Mouse (Mus musculus) T-helper 17 cell (primary cell): ENCODE measurements around the gene Itpa.

ENCODE experiments used
- in situ Hi-C, 2 experiments: fragments of 300-600 bp; cut with MboI, MseI; formaldehyde crosslinking; loops; 1 replicate in 1 of 2; 2 replicates in 1 of 2; pipeline ENCODE4 v1.15.1; 2025; ENCODE audit warnings: high pct_unique_total_duplicates in 2 of 2

Gene Itpa

DNA sequence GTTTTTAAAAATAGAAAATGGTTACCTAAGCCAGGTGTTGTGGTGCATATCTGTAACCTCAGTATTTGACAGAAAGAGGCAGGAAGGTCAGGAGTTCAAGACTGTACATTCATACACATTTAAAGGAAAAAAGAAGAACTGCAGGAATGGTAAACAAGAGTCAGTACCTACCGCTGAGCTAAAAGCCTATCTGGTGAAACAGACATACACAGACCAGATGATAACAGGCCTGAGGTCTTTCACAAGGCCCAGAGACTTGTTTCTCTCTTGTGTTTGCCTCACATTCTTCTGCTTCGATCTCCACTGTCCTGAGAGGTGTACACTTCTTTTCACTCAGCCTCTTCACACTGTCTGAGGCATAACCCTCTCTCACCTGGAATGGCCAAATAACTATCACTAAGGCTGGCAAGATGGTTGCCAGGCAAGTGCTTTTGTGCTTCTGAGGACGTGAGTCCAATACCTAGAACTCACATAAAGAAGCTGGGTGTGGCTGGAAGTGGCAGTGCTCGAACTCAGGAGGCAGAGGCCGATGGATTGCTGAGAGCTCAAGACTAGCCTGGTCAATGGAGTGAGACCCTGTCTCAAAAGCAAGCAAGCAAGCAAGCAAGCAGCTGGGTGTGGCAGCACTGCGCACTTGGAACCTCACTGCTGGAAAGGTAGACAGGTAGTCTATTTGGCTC, 11.6 kb upstream of the Itpa start:
- in situ Hi-C loops: no loop called here

DNA sequence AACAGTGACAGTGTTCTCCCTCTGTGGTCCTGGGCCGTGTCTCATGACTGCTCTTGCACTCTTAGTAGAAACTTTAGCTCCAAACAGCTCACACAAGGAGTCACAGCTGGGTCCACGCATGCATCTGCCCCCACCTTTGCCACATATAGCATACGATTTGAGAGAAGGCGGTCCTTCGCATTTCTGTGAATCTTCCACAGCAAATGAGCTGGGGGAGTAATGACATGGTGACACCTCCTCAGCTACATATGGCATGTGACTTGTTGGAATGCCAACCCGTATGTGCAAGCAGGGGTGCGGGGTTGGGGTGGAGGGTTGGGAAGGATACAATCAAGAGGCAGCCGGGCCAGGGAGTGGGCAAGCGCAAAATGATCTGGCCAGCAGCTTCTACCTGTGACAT, 10.9 kb upstream of the Itpa start:
- in situ Hi-C loops: no loop called here

DNA sequence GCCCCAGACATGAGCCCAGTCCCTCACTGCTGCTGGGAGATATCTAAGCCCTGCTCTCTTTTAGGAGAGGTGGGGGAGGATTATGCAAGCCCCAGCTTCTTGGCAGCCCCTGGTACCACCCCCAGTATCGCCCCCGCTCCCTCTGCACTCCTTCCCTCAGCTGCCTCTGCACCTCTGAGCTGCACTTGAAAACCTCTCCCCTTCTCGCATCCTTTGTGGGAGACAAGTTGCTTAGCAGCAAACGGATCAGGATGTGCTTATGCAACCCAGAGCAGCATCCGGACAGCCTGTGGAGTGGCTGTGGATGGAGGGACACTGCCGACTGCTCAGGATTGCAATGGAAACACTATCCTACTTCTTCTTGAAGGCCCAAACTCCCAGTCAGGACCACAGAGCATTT, 9.9 kb upstream of the Itpa start:
- in situ Hi-C loops: no loop called here

DNA sequence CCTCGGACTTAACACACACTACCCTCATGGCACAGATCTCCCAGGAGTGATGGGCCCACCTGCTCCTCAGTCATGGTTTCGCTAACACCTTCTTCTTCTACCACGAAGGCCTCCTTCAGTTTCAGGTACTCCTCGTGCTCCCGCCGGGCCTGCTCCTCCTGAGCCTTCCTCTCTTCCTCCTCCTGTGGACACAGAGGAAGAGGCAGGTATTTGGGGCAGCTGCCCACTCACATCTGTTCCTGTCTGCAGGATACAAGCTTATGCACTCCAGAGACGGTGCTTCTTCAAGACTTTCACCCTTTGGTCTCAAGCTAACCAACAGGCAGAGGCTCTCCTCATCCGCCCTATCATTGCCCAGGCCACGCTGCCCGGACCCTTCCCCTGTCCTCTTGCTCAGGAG, 8.9 kb upstream of the Itpa start:
- in situ Hi-C loops: no loop called here

DNA sequence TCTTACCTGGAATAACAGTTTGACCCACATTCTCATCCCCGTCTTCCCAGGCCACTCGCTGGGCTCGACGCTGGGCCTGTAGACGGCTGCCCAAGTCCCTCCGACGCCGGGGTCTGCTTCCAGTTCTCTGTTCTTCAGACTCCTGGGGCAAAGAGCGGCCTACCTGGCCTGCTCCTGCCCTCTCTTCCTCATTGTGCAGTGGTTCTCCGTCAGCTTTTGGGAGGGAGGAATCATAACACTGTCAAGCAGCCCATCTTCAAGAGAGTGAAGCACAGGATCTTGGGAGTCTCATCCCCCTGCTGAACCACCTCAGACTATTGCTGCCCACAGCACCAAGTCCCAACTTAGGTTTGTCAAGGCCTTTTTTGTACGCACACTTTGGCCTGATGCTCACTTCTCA, 4.1 kb upstream of the Itpa start:
- in situ Hi-C loops: no loop called here

DNA sequence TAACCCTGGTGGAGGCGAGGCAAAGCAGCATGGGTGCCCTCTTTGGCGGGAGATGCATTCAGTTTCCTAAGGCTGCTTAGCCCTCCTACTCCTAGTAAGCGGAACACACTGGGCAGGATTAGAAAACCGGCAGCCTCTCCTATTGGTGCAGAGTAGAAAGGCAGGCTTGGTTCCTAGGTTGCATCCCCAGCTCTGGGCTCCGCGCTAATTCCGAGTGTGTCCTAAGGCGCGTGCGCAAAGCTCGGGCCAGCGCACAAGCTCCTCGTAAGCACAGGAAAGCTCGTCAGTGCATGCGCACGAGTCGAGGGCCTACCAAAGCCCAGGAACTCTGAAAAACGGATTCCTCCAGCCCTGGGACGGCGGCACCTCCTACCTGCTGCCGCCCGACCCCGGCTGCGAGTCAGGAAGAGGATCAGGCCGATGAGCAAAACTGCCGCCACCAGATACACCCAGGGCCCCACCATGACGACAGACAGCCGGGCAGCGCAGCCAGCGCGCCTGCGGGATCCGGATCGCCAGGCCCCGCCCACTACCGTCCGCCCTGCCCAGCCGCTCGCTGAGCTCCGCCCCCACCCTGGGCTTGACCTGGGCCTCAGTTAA, 3.2 kb upstream of the Itpa start, which contains the start of gene Ddrgk1:
Ddrgk1 (minus strand) TSS at position 558 of the 600 bp plus-strand sequence.
- in situ Hi-C loops: no loop called here

DNA sequence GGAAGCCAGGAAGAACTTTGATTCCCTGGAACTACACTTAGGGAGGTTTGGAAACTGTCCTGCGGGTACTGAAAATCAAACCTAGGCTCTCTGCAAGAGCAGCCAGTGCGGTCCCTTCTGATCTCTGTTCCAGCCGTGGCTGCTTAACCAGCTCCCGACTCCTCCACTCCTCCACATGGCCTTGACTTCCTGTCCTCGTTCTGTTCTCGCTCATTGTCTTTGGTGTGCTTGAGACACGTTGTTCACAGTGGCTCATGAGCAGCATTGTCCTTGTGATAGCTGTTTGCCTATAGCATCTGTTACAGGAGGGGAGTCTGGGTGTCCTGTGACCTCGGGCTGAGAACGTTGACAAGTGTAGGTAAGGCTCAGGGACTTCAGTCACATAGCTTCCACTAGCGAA, 9.8 kb downstream of the Itpa start:
- in situ Hi-C loops: no loop called here

DNA sequence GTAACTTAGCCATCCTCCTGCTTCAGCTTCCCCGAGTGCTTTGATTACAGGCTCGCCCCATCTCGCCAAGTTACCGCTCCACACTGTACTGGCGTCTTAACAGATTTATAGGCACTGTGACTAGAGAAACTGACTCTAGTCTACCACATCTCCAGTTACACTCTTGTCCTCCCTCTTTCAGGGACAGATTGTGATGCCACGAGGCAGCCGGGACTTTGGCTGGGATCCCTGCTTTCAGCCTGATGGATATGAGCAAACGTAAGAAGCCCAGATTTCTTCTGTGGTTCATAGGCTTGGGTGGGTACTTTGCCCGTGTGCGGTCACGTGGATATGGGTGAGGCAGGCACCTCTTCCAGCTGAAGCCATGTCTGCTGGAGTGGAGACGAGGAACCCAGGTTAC, 11.7 kb downstream of the Itpa start:
- in situ Hi-C loops: no loop called here

DNA sequence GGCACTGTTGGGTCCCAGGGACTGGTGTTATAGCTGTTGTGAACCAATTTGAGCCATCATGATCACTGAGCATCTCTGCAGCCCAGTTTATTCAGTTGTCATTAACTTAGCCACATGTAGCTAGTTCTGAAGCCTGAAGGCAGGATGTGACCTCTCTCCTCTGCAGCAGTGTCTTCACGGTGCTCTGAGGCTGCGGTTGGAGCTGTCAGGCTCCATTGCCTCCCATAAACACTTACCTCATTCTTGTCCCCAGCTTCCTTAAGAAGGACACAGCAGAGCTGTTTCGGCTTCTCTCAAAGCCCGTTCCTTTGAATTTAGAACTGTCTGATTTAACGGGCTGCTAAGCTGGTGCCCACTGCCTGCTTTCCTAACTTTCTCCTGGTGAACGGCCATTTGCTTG, 12.5 kb downstream of the Itpa start:
- in situ Hi-C loops: no loop called here

DNA sequence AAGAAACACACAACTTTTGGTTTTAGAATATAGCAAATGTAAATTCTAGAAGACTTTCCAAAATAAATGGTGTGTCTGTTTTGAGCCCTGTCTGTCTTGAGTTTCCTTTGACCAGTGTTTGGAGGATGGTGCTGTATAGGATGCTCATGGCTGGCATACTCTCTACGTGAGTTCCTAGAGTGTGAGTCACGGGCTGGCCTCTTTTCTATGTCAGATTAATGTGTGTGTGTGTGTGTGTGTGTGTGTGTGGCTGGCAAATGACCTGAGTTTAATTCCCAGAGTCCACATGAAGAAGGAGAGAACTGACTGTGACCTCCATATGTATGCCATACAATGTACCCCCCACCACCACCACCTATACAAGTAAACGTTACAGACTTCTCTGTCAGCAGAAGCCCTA, 14.1 kb downstream of the Itpa start:
- in situ Hi-C loops: no loop called here

DNA sequence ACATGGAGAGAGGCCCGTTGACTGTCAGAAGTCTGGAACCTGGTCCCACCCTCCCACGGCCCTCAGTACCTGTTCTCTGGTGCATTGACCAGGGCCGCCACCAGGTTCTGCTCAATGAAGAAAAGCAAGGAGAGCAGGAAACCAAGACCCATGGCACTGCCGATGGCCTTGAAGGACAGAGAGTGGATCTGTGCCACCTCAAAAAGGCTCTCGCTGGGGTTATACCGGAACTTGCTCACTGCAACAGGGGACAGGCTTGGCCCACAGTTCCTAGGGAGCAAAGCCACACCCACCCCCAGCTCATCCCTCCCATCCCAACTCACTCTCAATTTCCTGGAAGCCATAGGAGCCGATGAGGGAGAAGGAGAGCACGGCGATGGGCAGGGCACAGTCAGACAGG, 18.0 kb downstream of the Itpa start:
- in situ Hi-C loops: loop anchor here in 1 of 2 experiments (5.0 kb wide), 1 partner anchor 552 kb away; no protein-coding TSS in a partner anchor

DNA sequence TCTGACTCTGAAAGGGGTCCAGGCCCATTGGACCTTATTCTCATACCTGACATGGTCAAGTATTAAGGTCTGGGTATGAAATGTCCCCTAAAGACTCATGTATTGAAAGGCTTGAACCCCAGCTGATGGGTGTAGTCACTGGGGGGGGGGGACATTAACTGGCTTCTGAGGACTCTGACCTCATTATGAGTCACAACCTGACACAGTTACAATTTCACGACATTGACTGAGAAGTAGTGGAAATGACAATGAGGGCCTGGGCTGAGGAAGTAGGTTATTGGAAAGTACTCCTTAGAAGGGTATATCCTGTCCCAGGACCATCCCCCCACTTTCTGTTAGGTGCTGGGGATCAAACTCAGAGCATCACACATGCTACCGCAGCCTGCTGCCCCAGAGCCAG, 21.6 kb downstream of the Itpa start:
- in situ Hi-C loops: loop anchor here in 1 of 2 experiments (5.0 kb wide), 1 partner anchor 548 kb away; no protein-coding TSS in a partner anchor

DNA sequence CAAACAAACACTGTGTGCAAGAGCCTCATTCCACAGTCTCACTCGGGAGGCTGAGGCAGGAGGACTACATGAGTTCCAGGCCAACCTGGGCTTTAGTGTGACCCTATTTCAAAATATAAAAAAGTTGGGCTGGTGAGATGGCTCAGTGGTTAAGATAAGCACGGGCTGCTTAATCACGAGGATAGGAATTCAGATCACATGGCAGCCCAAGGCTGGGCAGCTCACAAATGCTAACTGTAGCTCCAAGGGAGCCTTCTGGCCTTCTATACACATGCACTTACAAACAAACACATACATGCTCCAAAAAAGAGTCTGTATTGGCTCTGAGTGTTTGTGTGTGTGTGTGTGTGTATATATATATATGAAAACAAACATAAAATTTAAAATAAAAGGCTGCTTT, 26.2 kb downstream of the Itpa start:
- in situ Hi-C loops: no loop called here

DNA sequence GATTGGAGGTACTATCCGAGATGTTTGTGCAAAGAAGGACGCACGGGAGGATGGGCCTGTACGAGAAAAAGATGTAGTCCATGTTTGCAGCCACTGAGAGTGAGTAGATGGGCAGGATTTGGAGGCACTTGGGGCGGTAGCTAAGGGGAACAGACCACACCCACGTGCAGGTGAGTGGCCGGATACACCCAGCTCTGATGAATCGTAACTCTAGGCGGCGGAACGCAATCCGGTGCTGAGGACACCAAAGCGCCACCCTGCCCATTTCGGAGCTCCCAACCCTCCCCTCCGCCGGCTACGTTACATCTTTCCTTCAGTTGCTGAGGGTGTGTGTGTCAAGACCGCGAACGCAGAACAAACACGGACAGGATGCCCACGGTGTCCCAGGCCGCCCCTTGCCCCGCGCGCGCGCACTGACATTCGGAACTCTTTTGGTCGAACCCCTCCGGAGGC, 29.3 kb downstream of the Itpa start:
- in situ Hi-C loops: loop anchor here in 1 of 2 experiments (5.0 kb wide), 1 partner anchor 59 kb away; no protein-coding TSS in a partner anchor

DNA sequence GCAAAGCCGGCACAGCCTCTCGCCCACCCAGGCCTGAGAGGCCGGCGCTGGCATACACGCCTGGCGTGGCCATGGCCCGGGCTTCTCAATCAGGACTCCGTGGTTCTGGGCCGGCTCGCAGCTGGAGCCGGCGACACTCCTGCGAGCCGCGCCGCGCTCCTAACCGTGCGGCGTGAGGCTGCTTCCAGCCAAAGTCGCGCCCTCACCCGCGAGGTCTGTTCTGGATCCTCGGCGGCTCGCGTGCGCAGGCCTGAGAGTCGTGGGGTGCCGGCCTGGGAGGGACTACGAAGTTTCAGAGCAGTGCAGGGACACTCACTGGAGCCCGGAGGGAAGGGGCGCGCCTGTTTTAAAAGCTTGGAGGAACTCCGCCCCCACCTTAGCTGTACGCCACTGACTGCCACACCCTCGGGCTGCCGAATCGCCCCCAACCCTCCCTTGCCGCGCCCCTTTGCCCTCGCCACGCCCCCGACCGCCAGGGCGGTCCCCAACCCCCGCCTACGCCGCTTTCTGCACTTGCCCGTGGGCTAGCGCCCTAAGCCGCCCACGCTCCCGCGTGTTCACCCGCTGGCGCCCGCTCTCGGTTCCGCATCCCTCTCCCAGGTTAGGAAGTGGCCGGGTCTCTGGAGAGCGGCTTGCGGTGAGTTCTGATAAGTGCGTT, 29.9 kb downstream of the Itpa start, which contains the start of gene Slc4a11:
Slc4a11 (minus strand) TSS at position 367 of the 658 bp plus-strand sequence.
- in situ Hi-C loops: loop anchor here in 1 of 2 experiments (5.0 kb wide), 1 partner anchor 60 kb away; no protein-coding TSS in a partner anchor

DNA sequence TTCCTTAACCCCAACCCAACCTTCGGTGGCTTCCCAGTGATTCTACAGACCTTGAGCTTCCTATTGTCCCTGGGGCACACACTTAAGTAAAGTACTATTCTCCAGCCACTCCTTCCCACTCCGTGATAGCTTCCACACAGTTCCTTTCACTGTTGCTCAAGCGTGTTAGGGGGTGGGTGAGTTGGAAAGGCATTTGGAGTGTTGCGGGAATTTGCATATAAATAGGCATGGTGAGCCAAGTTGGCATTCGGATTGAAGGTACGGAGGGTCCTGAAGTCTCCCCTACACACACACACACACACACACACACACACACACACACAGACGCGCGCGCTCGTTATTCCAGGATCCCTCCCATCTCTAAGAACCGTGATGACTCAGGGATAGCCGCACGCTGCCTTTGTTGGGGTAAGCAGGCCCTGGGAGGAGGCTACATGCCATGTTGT, 30.4 kb downstream of the Itpa start:
- in situ Hi-C loops: loop anchor here in 1 of 2 experiments (5.0 kb wide), 1 partner anchor 61 kb away; no protein-coding TSS in a partner anchor

DNA sequence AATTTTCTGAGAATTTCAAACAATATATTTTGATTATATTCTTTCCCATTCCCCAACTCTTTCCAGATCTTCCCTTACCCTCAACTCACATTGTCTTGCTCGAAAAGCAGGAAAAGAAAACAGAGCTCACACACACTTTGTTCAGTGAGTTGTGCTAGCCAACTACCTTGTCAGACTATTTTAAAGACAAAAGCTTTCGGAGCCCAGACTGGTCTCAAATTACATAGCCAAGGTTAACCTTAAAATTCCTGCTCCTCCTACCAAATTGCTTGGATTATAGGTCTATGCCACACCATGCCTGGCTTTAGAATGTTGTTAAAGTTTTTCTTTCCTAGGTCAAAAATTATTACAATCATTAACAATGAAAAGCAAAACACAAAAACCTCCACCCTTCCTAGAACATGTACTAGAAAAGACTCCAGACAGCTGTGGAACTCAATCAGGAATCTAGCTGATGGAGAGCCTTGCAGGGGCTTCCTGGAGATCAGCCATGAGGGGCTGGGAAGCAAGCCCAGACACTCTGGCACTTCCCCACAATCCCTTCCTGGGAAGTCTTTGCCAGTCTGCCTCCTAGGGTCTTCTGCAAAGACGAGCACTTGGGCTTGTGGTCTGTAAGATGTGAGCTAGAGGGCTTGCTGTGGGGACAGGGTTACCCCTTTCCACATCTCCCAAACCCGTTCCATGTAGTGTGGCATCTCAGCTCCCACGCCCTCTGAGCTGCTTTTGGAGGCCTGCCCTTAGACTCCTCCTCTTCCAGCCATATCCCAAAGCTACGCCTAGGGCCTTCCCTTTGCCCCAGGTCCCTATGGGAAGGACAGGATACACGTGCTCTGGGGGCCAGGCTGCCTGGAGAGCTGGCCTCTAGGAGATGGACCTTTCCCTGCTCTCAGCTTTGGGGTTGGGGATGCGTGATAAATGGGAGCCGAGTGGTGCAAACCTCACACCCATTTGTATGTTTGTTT, 36.9 kb downstream of the Itpa start:
- in situ Hi-C loops: no loop called here

DNA sequence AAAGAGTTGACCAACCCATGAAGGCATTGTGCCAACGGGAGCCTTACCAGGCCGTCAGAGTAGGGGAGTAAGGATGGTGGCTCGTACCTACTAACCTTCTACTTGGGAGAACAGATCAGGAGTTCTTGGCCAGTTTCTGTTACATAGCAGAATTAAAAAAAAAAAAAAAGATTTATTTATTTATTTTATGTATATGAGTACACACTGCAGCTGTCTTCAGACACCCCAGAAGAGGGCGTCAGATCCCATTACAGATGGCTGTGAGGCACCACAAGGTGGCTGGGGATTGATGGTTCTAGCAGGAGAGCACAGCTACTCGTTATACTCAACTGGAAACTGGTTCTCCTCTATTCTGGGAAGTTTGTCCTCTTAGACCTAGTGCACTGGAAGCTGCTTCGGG, 37.8 kb downstream of the Itpa start:
- in situ Hi-C loops: no loop called here

DNA sequence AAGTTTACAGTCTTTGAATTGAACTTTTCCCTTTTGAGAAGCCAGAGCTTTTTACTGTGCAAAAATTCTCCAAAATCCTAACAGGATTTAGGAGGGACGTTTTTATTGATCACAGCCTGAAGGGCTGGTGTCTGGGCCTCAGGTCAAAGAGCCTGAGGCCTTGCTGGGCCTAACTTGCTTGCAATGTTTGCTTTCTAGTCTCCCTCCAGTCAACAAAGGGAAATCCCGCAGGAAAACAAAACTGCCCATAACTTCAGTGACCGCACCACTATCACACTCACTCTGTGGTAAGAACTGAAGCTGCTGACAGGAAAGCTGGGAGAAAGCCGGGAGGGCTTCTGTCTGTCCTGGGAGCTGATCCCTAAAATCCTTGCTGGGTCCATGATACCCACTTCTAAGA, 39.2 kb downstream of the Itpa start:
- in situ Hi-C loops: no loop called here

DNA sequence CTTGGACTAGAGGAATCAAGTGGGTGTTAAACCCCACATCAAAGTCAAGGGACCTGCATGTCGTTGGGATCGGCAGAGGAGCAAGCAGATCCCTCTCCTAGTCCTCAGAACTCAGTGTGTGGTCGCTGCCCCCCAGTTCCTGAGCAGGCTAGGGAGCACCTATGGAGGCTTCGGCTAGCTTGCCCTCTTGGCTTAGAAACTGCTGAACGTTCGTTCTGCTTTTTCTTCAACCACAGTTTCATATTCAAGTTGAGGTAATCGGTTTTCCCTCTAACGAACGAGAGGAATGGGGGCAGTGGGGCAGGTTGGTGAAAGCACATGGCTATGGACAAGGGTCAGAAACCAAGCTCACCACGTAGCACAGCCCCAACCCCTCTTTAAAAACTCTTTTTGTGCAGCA, 39.6 kb downstream of the Itpa start:
- in situ Hi-C loops: no loop called here

DNA sequence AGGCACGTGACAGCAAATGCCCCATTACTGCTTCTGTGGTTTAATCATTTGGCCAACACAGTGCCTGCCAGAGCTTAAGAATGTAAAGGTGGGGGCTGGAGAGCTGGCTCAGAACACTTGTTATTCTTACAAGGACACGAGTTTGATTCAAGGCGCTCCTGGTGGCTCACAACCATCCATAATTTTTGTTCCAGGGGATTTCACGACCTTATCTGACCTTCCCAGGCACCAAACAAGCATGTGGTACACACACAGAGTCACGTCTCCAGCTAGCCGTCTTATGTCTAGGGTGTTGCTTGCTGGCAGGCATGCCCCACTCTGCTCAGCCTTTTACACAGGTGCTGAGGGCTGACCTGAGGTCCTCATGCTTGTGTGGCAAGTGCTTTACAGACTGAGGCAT, 50.5 kb downstream of the Itpa start:
- in situ Hi-C loops: no loop called here
